Mouse (Mus musculus) granulocyte monocyte progenitor cell, adult 5-6 weeks (primary cell): ENCODE data around the gene Fxyd4. TPM values are rescaled to one million over a fixed set of nuclear protein-coding genes. Genes with fewer than 3 reads are reported as not detected.

ENCODE experiments used
- ATAC-seq: replicated peaks from 2 replicates; pipeline ENCODE4 v1.8.0; 2016; ENCODE audit warnings: mild to moderate bottlenecking, moderate TSS enrichment, inconsistent platforms; ENCODE audit not compliant: poor library complexity, severe bottlenecking
- total RNA-seq, 2 experiments: library from RNA; stranded (forward) in 1 of 2; stranded (reverse) in 1 of 2; fragments of 200-712, 200-1000 nt in 1 of 2; fragments of >200 nt in 1 of 2; fragmentation: Nextera tagmentation in 1 of 2; gene quantifications; 2 replicates each; pipeline ENCODE4 v1.2.3; 2014 to 2017

The Fxyd4 gene
- total RNA-seq, 2 experiments from 2014 or later = not detected

DNA sequence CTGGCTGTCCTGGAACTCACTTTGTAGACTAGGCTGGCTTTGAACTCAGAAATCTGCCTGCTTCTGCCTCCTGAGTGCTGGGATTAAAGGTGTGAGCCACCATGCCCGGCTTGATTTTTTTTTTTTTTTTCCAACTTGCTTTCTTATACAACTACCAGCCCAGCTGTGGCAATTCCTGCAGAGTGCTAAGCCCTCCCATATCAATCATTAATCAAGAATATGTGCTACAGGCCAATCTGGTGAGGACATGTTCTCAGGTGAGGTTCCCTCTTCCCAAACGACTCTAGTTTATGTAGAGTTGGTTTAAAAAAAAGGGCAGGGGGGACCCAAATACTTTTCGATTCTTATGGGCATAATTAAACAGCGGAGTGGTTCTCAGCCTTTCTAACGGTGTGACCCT lies 39.7 kb downstream of the Fxyd4 start:
- ATAC-seq = no peak

DNA sequence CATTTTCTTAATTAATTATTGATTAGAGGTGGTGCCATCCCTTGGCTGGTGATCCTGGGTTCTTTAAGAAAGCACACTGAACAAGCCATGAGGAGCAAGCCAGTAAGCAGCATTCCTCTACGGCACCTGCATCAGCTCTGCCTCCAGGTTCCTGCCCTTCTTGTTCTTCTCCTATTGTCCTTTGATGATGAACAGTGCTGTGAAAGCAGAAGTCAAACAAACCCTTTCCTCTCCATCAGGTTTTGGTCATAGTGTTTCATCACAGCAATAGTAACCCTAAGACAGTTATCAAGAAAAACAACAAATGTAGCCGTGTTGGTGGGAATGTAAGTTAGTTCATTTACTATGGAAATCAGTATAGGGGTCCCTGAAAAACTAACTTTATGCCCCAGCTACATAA lies 44.1 kb downstream of the Fxyd4 start:
- ATAC-seq = peak; percentile 68

DNA sequence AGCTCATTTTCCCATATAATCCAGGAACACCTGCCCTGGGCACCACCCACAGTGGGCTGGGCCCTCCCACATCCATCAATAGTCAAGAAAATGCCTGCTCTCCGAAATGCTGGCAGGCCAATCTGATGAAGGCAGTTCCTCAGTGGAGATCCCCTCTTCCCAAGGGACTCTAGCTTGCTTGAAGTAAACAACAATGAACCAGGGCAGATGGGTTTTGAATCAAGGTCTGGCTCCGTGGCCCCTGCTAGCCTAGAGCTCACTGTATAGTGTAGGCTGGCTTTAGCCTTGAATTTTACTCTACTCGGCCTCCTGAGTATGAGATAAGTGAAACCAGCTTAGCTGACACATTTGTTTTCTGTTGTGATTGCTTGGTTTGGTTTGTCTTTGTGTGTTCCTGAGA lies 45.1 kb downstream of the Fxyd4 start:
- no peak for ATAC-seq

DNA sequence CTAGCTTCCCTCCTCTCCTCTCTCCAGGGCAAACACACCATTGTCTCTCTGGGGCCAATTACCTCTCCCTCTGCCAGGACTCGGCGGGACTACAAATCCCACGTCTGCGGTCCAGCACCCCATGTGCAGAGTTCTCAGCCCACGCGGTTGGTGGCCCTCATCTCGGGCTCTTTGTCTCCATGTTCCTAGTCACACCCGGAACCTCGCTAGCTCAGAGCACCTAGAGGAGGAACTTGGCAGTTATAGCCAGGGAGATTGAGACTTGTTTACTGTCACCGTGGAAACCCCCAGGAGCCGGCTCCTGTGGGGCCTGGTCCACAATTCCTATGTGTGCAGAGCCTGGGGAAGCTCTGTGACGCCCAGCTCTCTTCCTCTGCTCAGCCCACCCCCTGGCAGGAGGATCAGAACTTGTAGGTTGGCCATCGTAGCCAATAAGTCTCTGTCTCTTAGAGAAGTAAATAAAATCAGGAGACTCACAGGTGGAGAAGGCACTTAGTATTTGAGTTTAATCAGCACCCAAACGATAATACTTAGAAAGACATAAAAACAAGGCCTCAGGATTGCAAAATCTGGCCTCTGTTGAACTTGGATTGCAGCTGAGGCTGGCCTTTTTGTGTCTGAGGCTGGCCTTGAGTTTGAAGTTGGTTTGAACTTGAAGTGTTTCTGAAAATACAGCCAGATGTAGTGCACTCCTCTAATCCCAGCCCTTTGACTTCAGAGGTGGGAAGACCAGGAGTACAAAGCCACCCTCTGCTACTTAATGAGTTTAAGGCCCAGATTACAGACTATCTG lies 45.9 kb downstream of the Fxyd4 start:
- ATAC-seq = peak; percentile 86

DNA sequence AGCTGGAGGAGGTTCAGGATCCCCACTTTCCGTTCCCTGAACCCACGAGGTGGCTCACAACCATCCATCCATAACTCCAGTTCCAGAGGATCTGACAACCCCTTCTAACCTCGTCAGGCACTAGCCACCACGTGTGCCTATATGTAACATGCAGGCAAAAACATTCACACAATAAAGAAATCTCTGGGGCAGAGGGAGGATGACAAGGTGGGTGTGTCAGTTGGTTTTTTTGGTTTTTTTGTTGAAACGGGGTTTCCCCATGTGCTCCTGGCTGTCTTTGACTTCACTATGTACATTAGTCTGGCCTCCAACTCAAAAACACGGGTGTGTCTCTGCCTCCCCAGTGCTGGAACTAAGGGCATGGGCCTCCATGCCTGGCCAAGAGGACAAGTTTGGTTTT lies 47.2 kb downstream of the Fxyd4 start:
- peak; percentile 8; the same call in 1 of the 2 replicates for ATAC-seq

DNA sequence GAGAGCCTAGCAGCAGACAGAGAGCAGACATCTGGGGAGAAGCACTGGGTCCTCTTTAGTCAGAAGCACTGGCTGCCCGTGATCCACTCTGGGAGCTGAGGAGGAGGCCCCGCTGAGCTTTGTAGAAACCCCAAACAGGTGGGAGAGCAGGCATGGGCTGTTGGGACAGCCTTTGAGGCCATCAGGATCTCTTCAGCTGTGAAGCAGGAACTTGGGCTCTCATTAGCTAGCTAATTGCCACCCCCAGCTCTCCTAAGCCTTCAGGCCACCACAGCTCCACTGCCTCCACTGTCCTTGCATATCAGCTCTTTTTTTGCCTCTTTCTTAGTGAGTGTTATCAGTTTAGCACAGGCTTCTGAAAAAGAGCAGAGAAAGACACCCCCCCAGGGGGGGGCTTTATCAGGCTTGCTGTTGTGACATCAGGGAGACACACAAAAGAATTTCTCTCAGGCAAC lies 48.8 kb downstream of the Fxyd4 start:
- no peak for ATAC-seq

DNA sequence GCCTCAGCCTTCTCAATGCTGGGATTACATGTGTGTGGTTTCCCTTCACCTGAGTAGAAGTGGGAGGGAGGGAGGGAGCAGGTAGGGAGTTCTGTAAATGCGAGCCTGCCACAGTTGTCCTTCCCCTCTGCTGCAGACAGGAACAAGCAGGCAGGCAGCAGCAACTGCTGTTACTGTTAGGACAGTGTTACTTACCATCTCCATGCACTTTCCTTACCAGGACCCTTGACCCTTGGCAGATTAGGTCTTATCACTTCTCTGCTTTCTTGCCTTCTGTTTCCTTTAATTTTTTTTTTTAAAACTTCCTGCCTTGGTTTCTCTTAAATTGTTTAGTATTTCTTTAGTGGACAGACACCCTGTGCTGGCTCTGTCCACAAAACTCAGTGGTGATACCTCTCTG lies 49.5 kb downstream of the Fxyd4 start:
- ATAC-seq = no peak

DNA sequence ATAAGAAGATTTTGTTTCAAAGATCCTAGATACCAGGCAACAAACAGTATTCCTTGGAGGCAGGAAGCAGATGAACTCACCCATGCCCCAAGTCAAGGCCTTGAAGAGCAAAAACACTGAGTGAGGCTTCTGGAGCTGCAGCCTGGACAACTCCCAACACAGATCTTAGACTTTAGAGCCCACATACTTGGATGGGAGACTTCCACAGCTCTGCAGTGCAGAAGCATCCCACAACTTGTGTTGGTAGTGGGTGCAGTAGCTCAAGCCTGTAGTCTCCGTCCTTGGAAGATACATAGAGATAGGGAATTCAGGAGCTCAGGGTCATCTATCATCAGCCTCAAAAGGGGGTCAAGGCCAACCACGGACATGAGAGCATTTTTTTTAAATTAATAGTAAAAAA lies 51.5 kb downstream of the Fxyd4 start:
- no peak for ATAC-seq

Other genes with a start within 250 kb of the Fxyd4 start
- gene Zfp637, start 96.5 kb downstream of the Fxyd4 start, total RNA-seq (2014; fragmentation: Nextera tagmentation) = 24.8 and 34.6 TPM in 2 replicates
- 21.2 and 25.3 TPM in 2 replicates for gene Zfp637, start 96.5 kb downstream of the Fxyd4 start, total RNA-seq (2017)
- 5.5 and 9.7 TPM in 2 replicates for gene Zfp239, start 75.6 kb downstream of the Fxyd4 start, total RNA-seq (2014; fragmentation: Nextera tagmentation)
- gene Zfp239, start 75.6 kb downstream of the Fxyd4 start, total RNA-seq (2017) = 5.6 and 11.0 TPM in 2 replicates
- gene Hnrnpf, start 37.4 kb downstream of the Fxyd4 start, total RNA-seq (2014; fragmentation: Nextera tagmentation) = 691 and 695 TPM in 2 replicates
- gene Hnrnpf, start 37.4 kb downstream of the Fxyd4 start, total RNA-seq (2017) = 1,315 and 1,367 TPM in 2 replicates
- gene Rasgef1a, start 73.7 kb upstream of the Fxyd4 start, total RNA-seq (2014; fragmentation: Nextera tagmentation) = not detected in 2 replicates
- not detected in 2 replicates for gene Rasgef1a, start 73.7 kb upstream of the Fxyd4 start, total RNA-seq (2017)
- 117 and 137 TPM in 2 replicates for gene Csgalnact2, start 201.4 kb upstream of the Fxyd4 start, total RNA-seq (2014; fragmentation: Nextera tagmentation)
- gene Csgalnact2, start 201.4 kb upstream of the Fxyd4 start, total RNA-seq (2017) = 228 and 243 TPM in 2 replicates